Mouse (Mus musculus) activated CD4-positive, CD25-positive, alpha-beta regulatory T cell, adult 9 weeks (primary cell): ENCODE results near the gene Dppa2. TPM values are rescaled to one million over a fixed set of nuclear protein-coding genes. Genes with fewer than 3 reads are reported as not detected.

Experiments used
- polyA plus RNA-seq: library from polyadenylated mRNA; unstranded; fragments of 100-300 nt; shearing (Covaris generic); gene quantifications from one replicate; pipeline ENCODE4 v1.2.1, GENCODE M21; 2017

Gene Dppa2
- not detected for polyA plus RNA-seq

GRCm38 (mm10) chr16:48303509-48303908, at the start of gene Dppa2:
Gene Dppa2, plus strand, starts transcription at chr16:48303908.

GRCm38 (mm10) chr16:48283517-48283916, 20.2 kb upstream of the Dppa2 start, which contains the start of gene Dppa4:
Gene Dppa4, plus strand, starts transcription at chr16:48283733.

Other genes with a start within 250 kb of the Dppa2 start
- gene Dppa4, start 20.2 kb upstream of the Dppa2 start, polyA plus RNA-seq, result not detected
- gene Gm5485, start 108.5 kb downstream of the Dppa2 start, polyA plus RNA-seq, result not detected
- gene Morc1, start 127.3 kb downstream of the Dppa2 start, polyA plus RNA-seq, result 0.40 TPM